Mouse (Mus musculus): ENCODE results near the gene Olfr1256.

Gene Olfr1256

GRCm38 (mm10) chr2:89841455-89841854, at the start of gene Olfr1256:
TSS of gene Olfr1256 (minus strand) at chr2:89841555.
- DNase-seq (ENCODE audit: low spot score in 2 of 2): no peak

GRCm38 (mm10) chr2:89878137-89878536, 36.8 kb upstream of the Olfr1256 start, which contains the start of gene Olfr1257:
TSS of gene Olfr1257 (plus strand) at chr2:89878437.
- no peak for DNase-seq (ENCODE audit: low spot score in 2 of 2)

GRCm38 (mm10) chr2:89849230-89849629, 7.9 kb upstream of the Olfr1256 start:
- DNase-seq (ENCODE audit: low spot score in 2 of 2): no peak

- DNase-seq (ENCODE audit: low spot score in 2 of 2): no peak
These were observed 6.8 kb upstream of the Olfr1256 start, which contains the start of gene Olfr48 for GRCm38 (mm10) chr2:89848105-89848504. TSS of gene Olfr48 (minus strand) at chr2:89848205.

- DNase-seq (ENCODE audit: low spot score in 2 of 2): no peak
These were observed 21.1 kb downstream of the Olfr1256 start for GRCm38 (mm10) chr2:89820216-89820615.

GRCm38 (mm10) chr2:89811751-89812150, 29.6 kb downstream of the Olfr1256 start, which contains the start of gene Olfr1255:
TSS of gene Olfr1255 (plus strand) at chr2:89812051.
- no peak for DNase-seq (ENCODE audit: low spot score in 2 of 2)

- no peak for DNase-seq (ENCODE audit: low spot score in 2 of 2)
These were observed 30.6 kb downstream of the Olfr1256 start for GRCm38 (mm10) chr2:89810751-89811150.

- DNase-seq (ENCODE audit: low spot score in 2 of 2): no peak
These were observed 41.8 kb downstream of the Olfr1256 start for GRCm38 (mm10) chr2:89799583-89799982.

GRCm38 (mm10) chr2:89793519-89793918, 47.8 kb downstream of the Olfr1256 start, which contains the start of gene Olfr1254:
TSS of gene Olfr1254 (minus strand) at chr2:89793619.
- no peak for DNase-seq (ENCODE audit: low spot score in 2 of 2)

Measured in frontal cortex, postnatal 10 days (tissue).